Mouse (Mus musculus): Measurements from ENCODE around the gene Kiss1.

DNA sequence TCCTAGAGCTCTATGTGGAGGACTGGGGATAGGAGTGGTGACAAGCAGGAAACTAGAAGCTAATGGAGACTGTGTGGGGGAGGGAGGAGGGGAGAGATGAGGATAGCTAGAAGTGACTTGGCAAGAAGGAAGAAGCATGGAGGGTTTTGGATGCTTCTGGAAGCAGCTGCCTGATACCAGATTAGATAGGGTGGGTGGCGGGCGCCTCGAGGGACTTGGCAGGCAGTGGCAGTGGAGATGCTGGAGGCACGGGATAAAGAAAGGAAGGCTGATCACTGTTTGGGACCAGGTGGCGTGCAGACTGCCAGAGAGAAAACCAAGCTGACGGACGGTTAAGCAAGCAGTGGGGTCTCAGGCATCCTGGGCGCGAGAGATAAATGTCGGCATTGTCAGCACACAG, 9.7 kb upstream of the Kiss1 start:
- TF ChIP-seq CTCF (IDR thresholded peaks at IDR 0.05; ENCODE audit: insufficient read depth, low read depth, low read length), result no peak
- TF ChIP-seq POLR2A (IDR thresholded peaks at IDR 0.05; ENCODE audit: insufficient read depth, low read depth, low read length), result no peak
